Mouse (Mus musculus) cerebellum, adult 2 months (tissue): ENCODE measurements around the gene Defb11.

Experiments used
- CTCF ChIP-seq: fragments of 200-500 bp; IDR thresholded peaks from 2 replicates; pipeline ENCODE4 v1.5.1; 2011; ENCODE audit warnings: low read depth, mild to moderate bottlenecking, control low read depth, low read length, moderate library complexity, borderline replicate concordance; ENCODE audit not compliant: insufficient read depth
- POLR2A ChIP-seq: fragments of 200-500 bp; IDR thresholded peaks from 2 replicates; pipeline ENCODE4 v1.6.1; 2011; ENCODE audit warnings: low read length, control low read depth, borderline replicate concordance; ENCODE audit not compliant: insufficient read depth

- TF ChIP-seq CTCF (no peak), POLR2A (no peak)
Measured at GRCm38 (mm10) chr8:21947311-21948017, 41.3 kb upstream of the Defb11 start.
